Mouse (Mus musculus): Measurements from ENCODE around the gene Phkg1.
"Not testable (repeated sequence)": the region's sequence is repeated elsewhere in the genome, so short reads cannot be mapped to it uniquely, and the experiment has no call there.

The Phkg1 gene

GRCm38 (mm10) chr5:129907775-129908174 is 9.4 kb upstream of the Phkg1 start:
- no peak for DNase-seq (ENCODE audit: low spot score in 2 of 2)

DNA sequence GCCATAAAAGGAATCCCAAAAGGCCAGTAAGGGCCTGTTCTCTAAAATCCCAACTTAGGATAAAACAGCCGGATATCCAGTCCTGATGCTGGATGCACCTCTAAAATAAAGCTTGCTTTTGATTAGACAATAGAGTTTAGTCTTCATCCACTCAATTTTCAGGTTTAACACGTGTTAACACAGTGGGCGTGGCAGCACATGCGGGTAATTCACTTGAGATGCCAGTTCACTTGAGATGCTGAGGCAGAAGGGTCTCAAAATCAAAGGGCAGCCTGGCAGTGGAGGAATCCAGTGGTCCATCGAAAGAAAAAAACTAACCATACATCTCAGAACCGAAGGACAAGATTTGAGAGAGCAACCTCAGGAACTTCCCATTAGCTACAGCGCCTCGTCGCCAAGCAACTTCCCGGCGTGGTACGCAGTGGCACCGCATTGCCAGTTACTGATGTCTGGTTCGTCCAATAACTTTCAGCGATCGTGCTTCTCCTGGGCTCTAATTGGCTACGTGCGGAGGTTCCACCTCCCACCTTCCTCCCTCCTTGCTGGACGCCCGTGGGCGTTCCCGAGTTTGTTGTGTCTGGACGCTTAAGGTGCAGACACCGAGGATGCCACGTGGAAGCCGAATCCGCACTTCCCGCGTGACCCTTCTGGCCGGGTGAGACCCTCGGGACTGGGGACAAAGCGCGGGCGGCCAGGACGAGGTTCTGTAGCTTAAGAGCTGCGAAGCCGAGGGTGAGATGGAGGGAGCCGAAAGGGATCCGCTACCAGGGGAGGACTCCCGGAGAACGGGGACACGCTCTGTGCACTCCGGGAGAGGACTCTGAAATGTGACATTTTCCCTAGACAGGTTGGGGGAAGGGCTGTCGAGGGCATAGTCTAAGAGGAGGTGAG is 2.9 kb downstream of the Phkg1 start, which contains the start of gene Zbed5:
TSS of gene Zbed5 (plus strand) at position 526 of the 891 bp plus-strand sequence.
- DNase-seq (ENCODE audit: low spot score in 2 of 2): peak; percentile 94 to 95

DNA sequence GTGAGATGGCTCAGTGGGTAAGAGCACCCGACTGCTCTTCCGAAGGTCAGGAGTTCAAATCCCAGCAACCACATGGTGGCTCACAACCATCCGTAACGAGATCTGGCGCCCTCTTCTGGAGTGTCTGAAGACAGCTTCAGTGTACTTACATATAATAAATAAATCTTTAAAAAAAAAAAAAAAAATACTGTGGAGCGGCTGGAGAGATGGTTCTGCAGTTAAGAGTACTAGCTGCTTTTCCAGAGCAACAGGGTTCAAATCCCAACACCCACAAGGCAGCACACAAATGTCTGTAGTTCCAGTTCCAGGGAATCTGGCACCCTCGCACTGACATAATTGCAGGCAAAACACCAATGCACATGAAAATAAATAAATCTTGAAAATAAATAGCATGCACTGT is 8.0 kb downstream of the Phkg1 start:
- DNase-seq (ENCODE audit: low spot score in 2 of 2): not testable (repeated sequence)

GRCm38 (mm10) chr5:129886911-129887636 is 11.3 kb downstream of the Phkg1 start, which contains the start of gene Chchd2:
TSS of gene Chchd2 (minus strand) at chr5:129887470.
- peak; percentile 96 to 98 for DNase-seq (ENCODE audit: low spot score in 2 of 2)

- no peak for DNase-seq (ENCODE audit: low spot score in 2 of 2)
These were observed 12.1 kb downstream of the Phkg1 start for GRCm38 (mm10) chr5:129886271-129886670.

- DNase-seq (ENCODE audit: low spot score in 2 of 2): no peak
These were observed 18.5 kb downstream of the Phkg1 start for GRCm38 (mm10) chr5:129879888-129880287.

DNA sequence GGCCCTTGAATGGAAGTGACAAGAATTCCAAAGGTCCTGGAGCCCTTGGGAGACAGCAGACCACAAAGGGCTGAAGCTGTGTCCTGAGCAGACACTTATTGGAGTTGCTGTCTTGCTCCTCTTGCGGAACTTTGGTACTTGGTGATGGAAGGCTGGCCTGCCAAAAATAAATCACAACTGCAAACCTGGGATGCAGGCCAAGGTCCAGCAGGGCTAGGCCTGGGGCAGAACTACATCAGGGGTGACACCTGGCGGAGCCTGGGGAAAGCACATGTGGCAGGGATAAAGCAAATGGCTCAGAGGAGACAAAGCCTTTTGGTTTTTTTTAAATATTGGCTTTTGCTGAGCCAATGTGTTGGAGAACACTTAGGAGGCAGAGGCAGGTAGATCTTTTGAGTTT is 19.4 kb downstream of the Phkg1 start:
- DNase-seq (ENCODE audit: low spot score in 2 of 2): peak; percentile 66 to 72

GRCm38 (mm10) chr5:129877731-129878455 is 20.5 kb downstream of the Phkg1 start:
- peak; percentile 63 to 78 for DNase-seq (ENCODE audit: low spot score in 2 of 2)

DNA sequence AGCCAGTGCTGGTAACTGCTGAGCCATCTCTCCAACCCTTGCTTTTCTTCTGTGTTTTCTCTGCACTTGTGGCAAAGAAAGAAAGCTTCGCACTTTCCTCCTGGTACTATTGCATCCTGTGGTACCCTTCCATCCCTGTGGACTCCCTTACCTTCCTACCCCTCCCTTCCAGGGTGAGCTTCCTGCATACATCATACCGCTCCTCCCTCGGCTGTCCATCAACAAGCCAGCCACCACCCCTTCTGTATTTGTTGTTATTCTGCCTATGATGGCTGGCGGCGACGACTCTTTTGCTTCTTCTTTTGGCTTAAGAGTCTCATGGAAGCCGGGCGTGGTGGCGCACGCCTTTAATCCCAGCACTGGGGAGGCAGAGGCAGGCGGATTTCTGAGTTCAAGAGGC is 23.3 kb downstream of the Phkg1 start:
- no peak for DNase-seq (ENCODE audit: low spot score in 2 of 2)

DNA sequence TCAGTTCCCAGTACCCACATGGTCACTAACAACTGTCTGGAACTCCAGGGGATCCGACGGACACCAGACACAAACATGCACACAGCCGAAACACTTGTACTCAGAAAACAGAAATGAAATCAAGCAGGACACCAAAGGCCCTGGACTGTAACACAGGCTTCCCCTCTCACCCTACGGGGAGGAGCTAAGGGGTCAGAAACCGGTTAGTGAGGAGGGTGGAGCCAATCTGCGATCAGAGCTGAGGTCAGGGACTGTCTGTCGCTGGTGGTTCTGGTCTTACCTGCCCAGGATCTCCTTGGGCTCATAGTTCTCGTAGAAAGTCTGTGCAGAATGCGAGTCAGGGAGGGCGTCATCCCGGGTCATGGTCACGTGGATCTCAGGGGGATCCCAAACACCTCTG is 24.4 kb downstream of the Phkg1 start:
- DNase-seq (ENCODE audit: low spot score in 2 of 2): no peak

- no peak for DNase-seq (ENCODE audit: low spot score in 2 of 2)
These were observed 27.1 kb downstream of the Phkg1 start for GRCm38 (mm10) chr5:129871238-129871637.

- no peak for DNase-seq (ENCODE audit: low spot score in 2 of 2)
These were observed 28.9 kb downstream of the Phkg1 start for GRCm38 (mm10) chr5:129869238-129869995.

DNA sequence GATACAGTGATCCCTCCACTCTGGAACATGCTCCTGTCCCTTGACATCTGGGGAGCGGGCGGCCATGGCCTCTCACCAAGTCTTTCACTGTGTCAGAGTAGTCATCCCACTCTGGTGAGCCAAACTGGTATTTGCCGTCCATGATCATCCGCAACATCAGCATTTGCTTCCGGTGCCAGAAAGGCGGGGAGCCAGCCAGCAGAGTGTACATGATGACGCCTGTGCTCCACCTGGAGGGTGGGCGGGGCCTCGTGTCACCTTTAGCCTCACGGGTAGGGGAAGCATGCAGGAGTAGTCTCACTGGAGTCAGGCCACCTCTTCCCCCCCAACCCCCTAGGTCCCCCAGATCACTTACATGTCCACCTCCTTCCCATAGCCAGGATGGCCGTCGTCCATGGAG is 32.5 kb downstream of the Phkg1 start:
- DNase-seq (ENCODE audit: low spot score in 2 of 2): no peak

DNA sequence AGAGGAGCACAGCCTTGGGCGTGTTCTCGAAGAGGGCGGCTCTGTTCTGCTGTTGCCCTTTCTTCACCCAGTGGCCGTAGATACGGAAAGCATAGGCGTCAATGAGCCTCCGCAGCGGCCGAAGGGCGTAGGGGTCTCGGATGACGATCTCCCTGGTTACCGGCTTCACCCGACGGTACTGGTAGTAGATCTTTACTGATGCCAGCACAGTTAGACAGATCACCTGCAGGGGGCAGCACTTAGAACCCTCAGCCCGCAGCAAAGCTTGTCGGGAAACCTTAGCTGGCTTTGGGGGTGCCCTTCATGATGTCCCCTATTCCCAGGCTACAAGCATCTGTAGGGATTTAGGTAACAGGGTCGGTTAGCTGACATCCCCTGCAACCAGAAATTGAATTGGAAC is 33.9 kb downstream of the Phkg1 start:
- DNase-seq (ENCODE audit: low spot score in 2 of 2): peak; percentile 63 to 70

DNA sequence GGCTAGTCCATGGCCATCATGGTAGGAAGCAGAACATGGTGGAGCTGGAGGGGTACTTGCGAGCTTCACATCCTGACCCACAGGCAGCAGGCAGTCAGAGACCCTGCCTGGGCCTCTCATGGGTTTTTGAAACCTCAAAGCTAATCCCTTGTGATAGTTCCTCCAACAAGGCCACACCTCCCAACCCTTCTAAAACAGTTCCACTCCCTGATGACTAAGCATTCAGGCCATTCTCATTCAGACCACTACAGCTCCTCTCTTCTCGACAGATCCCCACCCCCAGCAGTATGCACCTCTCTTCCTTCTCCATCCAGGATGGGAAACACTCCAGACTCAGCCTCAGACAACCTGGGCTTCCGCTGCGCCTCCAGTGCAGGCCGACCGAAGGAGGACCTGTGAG is 36.0 kb downstream of the Phkg1 start:
- DNase-seq (ENCODE audit: low spot score in 2 of 2): no peak

DNA sequence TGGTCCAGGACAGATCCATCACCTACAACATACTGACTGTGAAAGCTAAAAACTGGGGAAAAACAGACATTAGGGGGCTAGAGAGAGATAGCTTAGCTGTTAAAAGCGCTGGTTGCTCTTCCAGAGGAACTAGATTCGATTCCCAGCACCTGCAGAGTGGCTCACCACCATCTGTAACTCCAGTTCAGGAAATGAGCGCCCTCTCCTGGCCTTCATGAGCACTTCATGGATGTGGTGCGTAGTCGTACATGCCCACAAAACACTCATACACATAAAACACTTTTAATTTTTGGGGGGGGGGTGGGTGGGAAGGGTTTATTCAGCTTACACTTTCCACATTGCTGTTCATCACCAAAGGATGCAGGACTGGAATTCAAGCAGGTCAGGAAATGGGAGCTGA is 41.9 kb downstream of the Phkg1 start:
- no peak for DNase-seq (ENCODE audit: low spot score in 2 of 2)

DNA sequence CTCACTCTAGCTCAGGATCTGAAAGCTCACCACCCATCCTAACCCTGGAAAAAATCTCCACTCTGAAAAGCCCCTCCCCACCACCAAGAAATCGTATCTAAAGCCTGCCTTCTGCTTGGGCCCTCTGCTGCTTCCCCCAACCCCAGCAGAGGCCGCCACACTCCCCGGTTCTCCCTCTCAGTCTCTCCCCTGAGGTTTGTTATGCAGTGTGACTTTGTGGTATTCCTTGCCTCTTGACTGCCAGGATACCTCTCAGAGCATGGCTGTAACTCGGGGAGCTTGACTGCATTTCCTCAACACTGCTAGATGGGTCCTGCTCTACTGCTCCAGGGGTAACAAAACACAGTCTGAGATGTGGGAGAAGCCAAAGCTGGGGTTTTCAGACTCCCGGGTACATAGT is 43.2 kb downstream of the Phkg1 start:
- DNase-seq (ENCODE audit: low spot score in 2 of 2): no peak

- no peak for DNase-seq (ENCODE audit: low spot score in 2 of 2)
These were observed 50.9 kb downstream of the Phkg1 start for GRCm38 (mm10) chr5:129847558-129847820.

DNA sequence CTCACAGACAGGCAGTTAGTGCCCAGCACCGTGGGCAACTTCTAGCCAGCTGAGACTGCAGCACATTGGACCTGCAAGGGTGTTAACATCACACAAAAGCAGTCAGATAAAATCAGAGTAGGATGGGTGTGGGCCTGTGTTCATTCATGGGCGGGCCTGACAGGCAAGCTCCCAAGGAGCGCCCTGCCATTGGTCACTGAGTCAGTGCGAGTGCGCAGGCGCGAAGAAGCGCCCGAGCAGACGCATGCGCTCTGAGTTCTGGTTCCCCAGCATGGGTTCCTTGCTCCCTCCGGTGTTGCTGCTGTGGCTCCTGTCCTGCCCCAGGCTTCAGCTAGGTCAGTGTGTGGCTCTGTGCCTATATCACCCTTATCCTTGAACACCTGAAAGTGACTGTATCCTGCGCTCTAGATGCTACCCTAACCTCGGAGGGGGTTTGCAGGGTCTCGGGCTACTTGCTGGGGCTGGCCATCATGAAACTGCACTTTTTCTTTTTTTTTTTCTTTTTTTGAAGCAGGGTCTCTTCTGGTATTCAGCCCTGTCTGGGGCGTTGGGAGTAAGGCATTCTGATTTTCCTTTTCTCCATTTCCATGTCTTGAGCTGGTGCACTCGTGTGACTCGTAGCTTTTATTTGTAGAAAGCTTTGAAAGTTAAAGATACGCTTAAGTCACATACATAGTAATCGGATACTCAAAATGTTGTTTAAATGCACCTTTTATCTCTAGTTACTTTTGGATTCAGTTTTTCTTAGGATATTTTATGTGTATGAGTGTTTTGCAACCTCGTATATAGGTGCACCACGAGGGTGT is 51.4 kb downstream of the Phkg1 start, which contains the start of gene Sumf2:
TSS of gene Sumf2 (plus strand) at position 235 of the 806 bp plus-strand sequence.
- peak; percentile 97 for DNase-seq (ENCODE audit: low spot score in 2 of 2)

DNA sequence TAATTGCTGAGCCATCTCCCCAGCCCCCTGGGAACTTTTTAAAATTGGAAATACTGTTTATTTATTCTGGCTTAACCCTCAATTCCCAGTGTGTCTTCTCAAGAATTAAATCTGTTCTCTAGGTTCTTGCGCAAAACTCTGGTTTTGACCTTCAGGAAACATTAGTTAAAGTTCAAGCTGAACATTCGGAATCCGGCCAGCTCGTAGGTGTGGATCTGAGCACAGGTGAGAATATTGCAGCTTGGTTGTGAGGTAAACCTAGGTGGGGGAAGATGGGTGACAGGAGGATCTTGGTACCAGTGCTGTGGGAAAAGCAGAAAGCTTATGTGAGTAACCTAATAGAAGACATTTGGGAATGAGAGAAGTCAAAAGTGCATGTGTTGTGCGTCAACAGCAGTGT is 53.5 kb downstream of the Phkg1 start:
- DNase-seq (ENCODE audit: low spot score in 2 of 2): no peak
